7 mouse cellular contexts compared by ENCODE assay signal in genomic region chr15:81694891-81695290, GRCm38 (mm10). TPM values are rescaled to one million over a fixed set of nuclear protein-coding genes. Genes with fewer than 3 reads are reported as not detected.
DNase-seq lines count a peak whose midpoint lies in the region; ATAC-seq lines count a peak whose summit lies in the region.

No protein-coding gene starts in this region.

- no peak overlapping the region; the same call in 1 of the 2 replicates for H3K27ac ChIP-seq in lung, embryonic 16.5 days (ENCODE audit: low read length)
- H3K27ac ChIP-seq in forebrain, embryonic 14.5 days (ENCODE audit: low read depth, low read length) = no peak overlapping the region
- H3K27ac ChIP-seq in limb, embryonic 13.5 days = no peak overlapping the region
- H3K27ac ChIP-seq in stomach, embryonic 14.5 days (ENCODE audit: low read length) = no peak overlapping the region

- H3K27me3 ChIP-seq in lung, embryonic 16.5 days (ENCODE audit: control insufficient read depth, insufficient read depth, low read depth, low read length) = peaks cover 33% of the 10 kb centered on the region
- H3K27me3 ChIP-seq in forebrain, embryonic 14.5 days (replicated peaks; ENCODE audit: control insufficient read depth, insufficient read depth, low read length) = peaks cover 33% of the 10 kb centered on the region
- peaks cover 43% of the 10 kb centered on the region for H3K27me3 ChIP-seq in limb, embryonic 13.5 days
- peaks cover 24% of the 10 kb centered on the region; the same call in 1 of the 2 replicates for H3K27me3 ChIP-seq in stomach, embryonic 14.5 days (ENCODE audit: control insufficient read depth, insufficient read depth, low read length)

- H3K9me3 ChIP-seq in lung, embryonic 16.5 days (ENCODE audit: control insufficient read depth, low read length) = no peaks in the 10 kb centered on the region
- H3K9me3 ChIP-seq in forebrain, embryonic 14.5 days (replicated peaks; ENCODE audit: control insufficient read depth, low read length) = no peaks in the 10 kb centered on the region
- H3K9me3 ChIP-seq in limb, embryonic 13.5 days = no peaks in the 10 kb centered on the region
- H3K9me3 ChIP-seq in stomach, embryonic 14.5 days (ENCODE audit: control insufficient read depth, low read depth, low read length) = no peaks in the 10 kb centered on the region

- peak overlapping the region; percentile 60 for H3K4me3 ChIP-seq in lung, embryonic 16.5 days (ENCODE audit: low read length)
- H3K4me3 ChIP-seq in forebrain, embryonic 14.5 days (ENCODE audit: low read depth, low read length) = peak overlapping the region; percentile 54
- peak overlapping the region; percentile 69 for H3K4me3 ChIP-seq in limb, embryonic 13.5 days
- H3K4me3 ChIP-seq in stomach, embryonic 14.5 days (ENCODE audit: low read depth, low read length) = peak overlapping the region; percentile 55

- 28% methylated on average over 19 of the region's 19 CpGs for WGBS in lung, embryonic 16.5 days
- WGBS in forebrain, embryonic 14.5 days = 30% methylated on average over 18 of the region's 19 CpGs
- 26% methylated on average over 17 of the region's 19 CpGs for WGBS in limb, embryonic 13.5 days
- WGBS in stomach, embryonic 14.5 days = 33% methylated on average over 19 of the region's 19 CpGs

- H3K4me2 ChIP-seq in lung, embryonic 16.5 days (ENCODE audit: low read depth, low read length) = peak overlapping the region; percentile 99
- H3K4me2 ChIP-seq in forebrain, embryonic 14.5 days (ENCODE audit: low read length) = peak overlapping the region; percentile 93
- peak overlapping the region; percentile 94 for H3K4me2 ChIP-seq in limb, embryonic 13.5 days (replicated peaks)
- peak overlapping the region; percentile 99 for H3K4me2 ChIP-seq in stomach, embryonic 14.5 days (replicated peaks; ENCODE audit: low read depth, low read length)

- no peak for ATAC-seq in lung, embryonic 16.5 days (ENCODE audit: low read depth)
- ATAC-seq in forebrain, embryonic 14.5 days = no peak
- no peak for ATAC-seq in limb, embryonic 13.5 days (ENCODE audit: low FRiP score, low read depth)
- no peak for ATAC-seq in stomach, embryonic 14.5 days (ENCODE audit: insufficient number of reproducible peaks, insufficient read depth, low FRiP score, low read depth)

- no peaks in the 10 kb centered on the region for H3K36me3 ChIP-seq in lung, embryonic 16.5 days (ENCODE audit: control insufficient read depth, insufficient read depth, low read length)
- H3K36me3 ChIP-seq in forebrain, embryonic 14.5 days (ENCODE audit: control insufficient read depth, insufficient read depth, low read length) = no peaks in the 10 kb centered on the region
- no peaks in the 10 kb centered on the region; the same call in 1 of the 2 replicates for H3K36me3 ChIP-seq in limb, embryonic 13.5 days
- no peaks in the 10 kb centered on the region for H3K36me3 ChIP-seq in stomach, embryonic 14.5 days (ENCODE audit: control insufficient read depth, insufficient read depth, low read length)

- no peak for DNase-seq in lung, postnatal 14 days
- DNase-seq in forebrain, embryonic 14.5 days (ENCODE audit: low spot score) = no peak
- DNase-seq in ovary, postnatal 14 days (ENCODE audit: low spot score) = no peak
- no peak for DNase-seq in right cerebral cortex, postnatal 14 days

- H3K9ac ChIP-seq in lung, embryonic 16.5 days (ENCODE audit: low read length) = peak overlapping the region; percentile 77
- peak overlapping the region; percentile 71 for H3K9ac ChIP-seq in forebrain, embryonic 14.5 days (ENCODE audit: low read length)
- peak overlapping the region; percentile 87 for H3K9ac ChIP-seq in limb, embryonic 13.5 days
- H3K9ac ChIP-seq in stomach, embryonic 14.5 days (replicated peaks; ENCODE audit: low read depth, low read length) = peak overlapping the region; percentile 64; the same call in 1 of the 2 replicates

- peaks cover 8% of the 10 kb centered on the region; the same call in 1 of the 2 replicates for H3K4me1 ChIP-seq in lung, embryonic 16.5 days (replicated peaks; ENCODE audit: control insufficient read depth, insufficient read depth, low read length)
- H3K4me1 ChIP-seq in forebrain, embryonic 14.5 days (ENCODE audit: control insufficient read depth, insufficient read depth, low read length) = no peaks in the 10 kb centered on the region
- peaks cover 19% of the 10 kb centered on the region for H3K4me1 ChIP-seq in limb, embryonic 13.5 days
- peaks cover 5% of the 10 kb centered on the region; the same call in 1 of the 2 replicates for H3K4me1 ChIP-seq in stomach, embryonic 14.5 days (ENCODE audit: control insufficient read depth, insufficient read depth, low read length)

RNA-seq across cellular contexts. Expression of gene Chadl, which starts 2.2 kb away (rescaled TPM):
- 4.5 and 5.6 TPM in 2 replicates for polyA plus RNA-seq in lung, embryonic 16.5 days (2015; fragmentation: Nextera tagmentation; extraction: Ambion mirVana)
- polyA plus RNA-seq in forebrain, embryonic 14.5 days (2014; fragmentation: Nextera tagmentation; extraction: Ambion mirVana) = 17.0 and 19.8 TPM in 2 replicates
- 15.5 and 17.1 TPM in 2 replicates for polyA plus RNA-seq in limb, embryonic 13.5 days (2015; fragmentation: Nextera tagmentation; extraction: Ambion mirVana)
- polyA plus RNA-seq in stomach, embryonic 14.5 days (2014; fragmentation: Nextera tagmentation; extraction: Ambion mirVana) = 3.0 and 4.7 TPM in 2 replicates

RNA-seq across cellular contexts. Expression of gene L3mbtl2, which starts 31.2 kb away (rescaled TPM):
- 19.8 and 24.8 TPM in 2 replicates for polyA plus RNA-seq in lung, embryonic 16.5 days (2015; fragmentation: Nextera tagmentation; extraction: Ambion mirVana)
- 21.6 and 25.0 TPM in 2 replicates for polyA plus RNA-seq in forebrain, embryonic 14.5 days (2014; fragmentation: Nextera tagmentation; extraction: Ambion mirVana)
- polyA plus RNA-seq in limb, embryonic 13.5 days (2015; fragmentation: Nextera tagmentation; extraction: Ambion mirVana) = 20.9 and 23.5 TPM in 2 replicates
- polyA plus RNA-seq in stomach, embryonic 14.5 days (2014; fragmentation: Nextera tagmentation; extraction: Ambion mirVana) = 18.0 and 19.1 TPM in 2 replicates

RNA-seq across cellular contexts. Expression of gene Zc3h7b, which starts 50.0 kb away (rescaled TPM):
- polyA plus RNA-seq in lung, embryonic 16.5 days (2015; fragmentation: Nextera tagmentation; extraction: Ambion mirVana) = 25.7 and 32.0 TPM in 2 replicates
- 49.9 and 65.9 TPM in 2 replicates for polyA plus RNA-seq in forebrain, embryonic 14.5 days (2014; fragmentation: Nextera tagmentation; extraction: Ambion mirVana)
- 39.5 and 40.4 TPM in 2 replicates for polyA plus RNA-seq in limb, embryonic 13.5 days (2015; fragmentation: Nextera tagmentation; extraction: Ambion mirVana)
- 35.5 and 46.2 TPM in 2 replicates for polyA plus RNA-seq in stomach, embryonic 14.5 days (2014; fragmentation: Nextera tagmentation; extraction: Ambion mirVana)

RNA-seq across cellular contexts. Expression of gene Rangap1, which starts 50.4 kb away (rescaled TPM):
- 94.6 and 95.7 TPM in 2 replicates for polyA plus RNA-seq in lung, embryonic 16.5 days (2015; fragmentation: Nextera tagmentation; extraction: Ambion mirVana)
- 108 and 118 TPM in 2 replicates for polyA plus RNA-seq in forebrain, embryonic 14.5 days (2014; fragmentation: Nextera tagmentation; extraction: Ambion mirVana)
- 98.8 and 107 TPM in 2 replicates for polyA plus RNA-seq in limb, embryonic 13.5 days (2015; fragmentation: Nextera tagmentation; extraction: Ambion mirVana)
- 90.9 and 92.7 TPM in 2 replicates for polyA plus RNA-seq in stomach, embryonic 14.5 days (2014; fragmentation: Nextera tagmentation; extraction: Ambion mirVana)
